Mouse (Mus musculus): ENCODE measurements around the gene Mark4. TPM values are rescaled to one million over a fixed set of nuclear protein-coding genes. Genes with fewer than 3 reads are reported as not detected.

The Mark4 gene
- polyA plus RNA-seq, 1 experiment from 2014 or later = 9.3 TPM

GRCm38 (mm10) chr7:19427999-19428650 lies 30.5 kb downstream of the Mark4 start:
- 69% methylated on average over 15 of the region's 15 CpGs for WGBS
- no peak overlapping the region for H3K4me3 ChIP-seq
- no peak overlapping the region for H3K27ac ChIP-seq
- no peaks in the 10 kb centered on the region for H3K4me1 ChIP-seq
- no peaks in the 10 kb centered on the region; the same call in 1 of the 2 replicates for H3K9me3 ChIP-seq
- no peak overlapping the region for H3K4me2 ChIP-seq
- ATAC-seq (ENCODE audit: insufficient number of reproducible peaks, low FRiP score, low TSS enrichment, low read depth) = no peak
- peaks cover 83% of the 10 kb centered on the region for H3K36me3 ChIP-seq
- H3K9ac ChIP-seq = no peak overlapping the region
- H3K27me3 ChIP-seq = no peaks in the 10 kb centered on the region

- Histone ChIP-seq H3K9me3 (no peaks in the 10 kb centered on the region), H3K4me1 (no peaks in the 10 kb centered on the region), H3K4me2 (no peak overlapping the region), H3K36me3 (peaks cover 70% of the 10 kb centered on the region), H3K4me3 (no peak overlapping the region), H3K27me3 (peaks cover 6% of the 10 kb centered on the region; the same call in 1 of the 2 replicates), H3K9ac (no peak overlapping the region), H3K27ac (no peak overlapping the region)
- ATAC-seq (ENCODE audit: insufficient number of reproducible peaks, low FRiP score, low TSS enrichment, low read depth) = no peak
- 80% methylated on average over 6 of the region's 6 CpGs for WGBS
Observed at GRCm38 (mm10) chr7:19426888-19427287, 31.7 kb downstream of the Mark4 start.

- peaks cover 10% of the 10 kb centered on the region for H3K27me3 ChIP-seq
- H3K4me3 ChIP-seq = no peak overlapping the region
- no peak overlapping the region for H3K27ac ChIP-seq
- H3K4me1 ChIP-seq = peaks cover 3% of the 10 kb centered on the region; the same call in 1 of the 2 replicates
- H3K9ac ChIP-seq = no peak overlapping the region
- WGBS = 77% methylated on average over 6 of the region's 6 CpGs
- peaks cover 65% of the 10 kb centered on the region for H3K36me3 ChIP-seq
- no peaks in the 10 kb centered on the region for H3K9me3 ChIP-seq
- no peak overlapping the region for H3K4me2 ChIP-seq
- ATAC-seq (ENCODE audit: insufficient number of reproducible peaks, low FRiP score, low TSS enrichment, low read depth) = no peak
Observed at GRCm38 (mm10) chr7:19426349-19426748, 32.3 kb downstream of the Mark4 start.

GRCm38 (mm10) chr7:19424051-19424450 lies 34.6 kb downstream of the Mark4 start:
- no peak overlapping the region for H3K9ac ChIP-seq
- WGBS = 57% methylated on average over 4 of the region's 4 CpGs
- H3K4me1 ChIP-seq = peaks cover 13% of the 10 kb centered on the region

GRCm38 (mm10) chr7:19423083-19423482 lies 35.5 kb downstream of the Mark4 start:
- Histone ChIP-seq H3K9me3 (no peaks in the 10 kb centered on the region), H3K27me3 (peaks cover 40% of the 10 kb centered on the region), H3K36me3 (peaks cover 32% of the 10 kb centered on the region), H3K27ac (no peak overlapping the region), H3K4me3 (no peak overlapping the region), H3K4me1 (peaks cover 13% of the 10 kb centered on the region), H3K4me2 (no peak overlapping the region), H3K9ac (no peak overlapping the region)
- WGBS = 91% methylated on average over 3 of the region's 3 CpGs
- ATAC-seq (ENCODE audit: insufficient number of reproducible peaks, low FRiP score, low TSS enrichment, low read depth) = no peak

More at GRCm38 (mm10) chr7:19424051-19424450, 34.6 kb downstream of the Mark4 start:
- no peak overlapping the region for H3K27ac ChIP-seq
- peaks cover 31% of the 10 kb centered on the region for H3K27me3 ChIP-seq
- H3K36me3 ChIP-seq = peaks cover 42% of the 10 kb centered on the region
- H3K4me2 ChIP-seq = no peak overlapping the region
- no peaks in the 10 kb centered on the region for H3K9me3 ChIP-seq
- no peak for ATAC-seq (ENCODE audit: insufficient number of reproducible peaks, low FRiP score, low TSS enrichment, low read depth)
- no peak overlapping the region for H3K4me3 ChIP-seq

GRCm38 (mm10) chr7:19420821-19421636 lies 37.6 kb downstream of the Mark4 start:
- no peak overlapping the region for H3K9ac ChIP-seq
- H3K9me3 ChIP-seq = no peaks in the 10 kb centered on the region
- H3K4me1 ChIP-seq = peaks cover 13% of the 10 kb centered on the region
- peak; percentile 74; the same call in 1 of the 2 replicates for ATAC-seq (ENCODE audit: insufficient number of reproducible peaks, low FRiP score, low TSS enrichment, low read depth)
- H3K4me2 ChIP-seq = peak overlapping the region; percentile 48
- WGBS = 11% methylated on average over 43 of the region's 43 CpGs
- H3K27me3 ChIP-seq = peaks cover 56% of the 10 kb centered on the region
- H3K4me3 ChIP-seq = peak overlapping the region; percentile 28
- no peak overlapping the region for H3K27ac ChIP-seq
- peaks cover 12% of the 10 kb centered on the region for H3K36me3 ChIP-seq

GRCm38 (mm10) chr7:19420121-19420520 lies 38.5 kb downstream of the Mark4 start:
- H3K4me3 ChIP-seq = no peak overlapping the region
- no peak overlapping the region for H3K27ac ChIP-seq
- H3K9me3 ChIP-seq = no peaks in the 10 kb centered on the region
- peaks cover 13% of the 10 kb centered on the region for H3K4me1 ChIP-seq
- H3K27me3 ChIP-seq = peaks cover 56% of the 10 kb centered on the region
- H3K36me3 ChIP-seq = peaks cover 3% of the 10 kb centered on the region
- H3K4me2 ChIP-seq = peak overlapping the region; percentile 20; the same call in 1 of the 2 replicates
- no peak overlapping the region for H3K9ac ChIP-seq
- ATAC-seq (ENCODE audit: insufficient number of reproducible peaks, low FRiP score, low TSS enrichment, low read depth) = no peak
- WGBS = 5% methylated on average over 28 of the region's 28 CpGs

- Histone ChIP-seq H3K36me3 (no peaks in the 10 kb centered on the region), H3K4me1 (peaks cover 12% of the 10 kb centered on the region), H3K4me2 (no peak overlapping the region), H3K9ac (no peak overlapping the region), H3K9me3 (no peaks in the 10 kb centered on the region), H3K27ac (no peak overlapping the region), H3K27me3 (peaks cover 50% of the 10 kb centered on the region), H3K4me3 (no peak overlapping the region)
- 71% methylated on average over 15 of the region's 15 CpGs for WGBS
- no peak for ATAC-seq (ENCODE audit: insufficient number of reproducible peaks, low FRiP score, low TSS enrichment, low read depth)
Observed at GRCm38 (mm10) chr7:19416590-19416989, 42.0 kb downstream of the Mark4 start.

- Histone ChIP-seq H3K9me3 (no peaks in the 10 kb centered on the region), H3K4me1 (0 out of 2 replicates have a peak, but pooled peaks cover 2% of the 10 kb centered on the region), H3K27me3 (peaks cover 22% of the 10 kb centered on the region), H3K4me3 (no peak overlapping the region), H3K4me2 (no peak overlapping the region), H3K36me3 (no peaks in the 10 kb centered on the region), H3K9ac (no peak overlapping the region), H3K27ac (no peak overlapping the region)
- whole genome bisulfite sequencing = 87% methylated on average over 3 of the region's 3 CpGs
- ATAC-seq (ENCODE audit: insufficient number of reproducible peaks, low FRiP score, low TSS enrichment, low read depth) = no peak
Observed at GRCm38 (mm10) chr7:19413525-19413924, 45.1 kb downstream of the Mark4 start.

- ATAC-seq (ENCODE audit: insufficient number of reproducible peaks, low FRiP score, low TSS enrichment, low read depth) = no peak
- 76% methylated on average over 5 of the region's 5 CpGs for WGBS
- H3K9me3 ChIP-seq = no peaks in the 10 kb centered on the region
Observed at GRCm38 (mm10) chr7:19411783-19412182, 46.8 kb downstream of the Mark4 start.

GRCm38 (mm10) chr7:19410766-19411344 lies 47.8 kb downstream of the Mark4 start:
- H3K4me3 ChIP-seq = no peak overlapping the region
- H3K9me3 ChIP-seq = no peaks in the 10 kb centered on the region
- H3K27ac ChIP-seq = no peak overlapping the region
- ATAC-seq (ENCODE audit: insufficient number of reproducible peaks, low FRiP score, low TSS enrichment, low read depth) = peak; percentile 59
- H3K4me2 ChIP-seq = no peak overlapping the region
- 76% methylated on average over 11 of the region's 11 CpGs for WGBS
- 0 out of 2 replicates have a peak, but pooled peaks cover 2% of the 10 kb centered on the region for H3K4me1 ChIP-seq
- H3K27me3 ChIP-seq = 0 out of 2 replicates have a peak, but pooled peaks cover 4% of the 10 kb centered on the region
- H3K9ac ChIP-seq = no peak overlapping the region
- no peaks in the 10 kb centered on the region for H3K36me3 ChIP-seq

More at GRCm38 (mm10) chr7:19411783-19412182, 46.8 kb downstream of the Mark4 start:
- Histone ChIP-seq H3K36me3 (no peaks in the 10 kb centered on the region), H3K4me2 (no peak overlapping the region), H3K27ac (no peak overlapping the region), H3K27me3 (0 out of 2 replicates have a peak, but pooled peaks cover 5% of the 10 kb centered on the region), H3K4me1 (0 out of 2 replicates have a peak, but pooled peaks cover 2% of the 10 kb centered on the region), H3K9ac (no peak overlapping the region), H3K4me3 (no peak overlapping the region)

All from limb, embryonic 15.5 days (tissue).